Mouse (Mus musculus) liver, adult 2 months (tissue): ENCODE results near the gene Bicral.

Experiments used
- CTCF ChIP-seq: fragments of 200-500 bp; IDR thresholded peaks from 2 replicates; pipeline ENCODE4 v1.5.1; 2011; ENCODE audit warnings: low read depth, low read length, control low read depth
- POLR2A ChIP-seq: fragments of 200-500 bp; IDR thresholded peaks from 2 replicates; pipeline ENCODE4 v1.6.1; 2011; ENCODE audit warnings: low read length, control low read depth; ENCODE audit not compliant: insufficient read depth; ENCODE audit errors: extremely low read depth

GRCm38 (mm10) chr17:46860120-46860519 is 1.8 kb upstream of the Bicral start:
- TF ChIP-seq POLR2A = no peak
- no peak for TF ChIP-seq CTCF
